Mouse (Mus musculus) intestine, embryonic 14.5 days (tissue): ENCODE measurements around the gene Larp6. TPM values are rescaled to one million over a fixed set of nuclear protein-coding genes. Genes with fewer than 3 reads are reported as not detected.

Experiments used
- ATAC-seq: fragments of 200-750 bp; cut with Nextera tagmentation; replicated peaks from 2 replicates; pipeline ENCODE4 v1.8.0; 2017; ENCODE audit warnings: low read depth, moderate number of reproducible peaks, moderate TSS enrichment, moderate library complexity; ENCODE audit not compliant: low FRiP score, low TSS enrichment
- DNase-seq: peaks from one replicate; pipeline ENCODE4 v3.0.0-alpha.2; 2018; ENCODE audit warnings: low spot score
- H3K27ac ChIP-seq: fragments of 300-500 bp; sonication (generic); 2 replicates; pipeline ENCODE4 v1.5.1; 2014; ENCODE audit warnings: low read depth, mild to moderate bottlenecking, control low read depth
- H3K27me3 ChIP-seq: fragments of 300-500 bp; sonication (generic); replicated peaks from 2 replicates; pipeline ENCODE4 v1.6.1; 2014; ENCODE audit warnings: low read length, control low read depth; ENCODE audit not compliant: control insufficient read depth, insufficient read depth
- H3K36me3 ChIP-seq: fragments of 300-500 bp; sonication (generic); 2 replicates; pipeline ENCODE4 v1.6.1; 2014; ENCODE audit warnings: low read length, control low read depth; ENCODE audit not compliant: control insufficient read depth, insufficient read depth
- H3K4me1 ChIP-seq: fragments of 300-500 bp; sonication (generic); replicated peaks from 2 replicates; pipeline ENCODE4 v1.6.1; 2014; ENCODE audit warnings: low read length, control low read depth, mixed read lengths; ENCODE audit not compliant: control insufficient read depth, insufficient read depth
- H3K4me2 ChIP-seq: fragments of 300-500 bp; sonication (generic); 2 replicates; pipeline ENCODE4 v1.6.1; 2014; ENCODE audit warnings: low read length
- H3K4me3 ChIP-seq: fragments of 300-500 bp; sonication (generic); 2 replicates; pipeline ENCODE4 v1.5.1; 2014; ENCODE audit warnings: low read depth, low read length, control low read depth, mixed read lengths
- H3K9ac ChIP-seq: fragments of 300-500 bp; sonication (generic); 2 replicates; pipeline ENCODE4 v1.6.1; 2014; ENCODE audit warnings: mild to moderate bottlenecking, low read length
- H3K9me3 ChIP-seq: fragments of 300-500 bp; sonication (generic); 2 replicates; pipeline ENCODE4 v1.6.1; 2016; ENCODE audit warnings: low read length, control low read depth; ENCODE audit not compliant: control insufficient read depth
- WGBS: fragments of 180-500 bp; shearing (Covaris S2); extraction: QIAGEN DNeasy Blood & Tissue Kit; methylation state at CpG from one replicate; pipeline ENCODE4 v1.1.7; 2014; 5-methylcytosine and 5-hydroxymethylcytosine counted together
- polyA plus RNA-seq: library from polyadenylated mRNA; unstranded; fragments of >200 nt; fragmentation: Nextera tagmentation; extraction: Ambion mirVana; gene quantifications from 2 replicates; pipeline ENCODE4 v1.2.1, GENCODE M21; 2014

The Larp6 gene
- polyA plus RNA-seq, 1 experiment from 2014 or later: 2.2 TPM

DNA sequence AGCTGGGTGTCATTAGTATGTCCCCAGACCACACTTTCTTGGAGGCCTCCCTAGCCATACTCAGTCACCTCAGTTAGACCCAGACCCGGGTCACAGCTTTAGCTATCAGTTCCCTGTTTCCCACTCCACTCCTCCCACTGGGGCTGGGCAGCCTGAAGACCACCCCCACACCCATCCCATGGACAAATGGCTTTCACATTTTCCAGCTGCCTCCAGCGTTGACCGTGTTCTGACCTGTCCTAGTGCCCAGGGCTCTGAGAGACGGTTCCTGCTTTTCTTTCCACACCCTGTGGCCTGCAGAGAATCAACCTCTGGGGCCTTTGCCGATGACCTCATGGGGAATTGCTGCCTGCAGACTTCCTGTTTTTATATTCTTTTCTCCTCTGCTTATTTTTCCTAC lies 45.0 kb downstream of the Larp6 start:
- H3K36me3 ChIP-seq: no peaks in the 10 kb centered on the region
- H3K4me2 ChIP-seq: no peak overlapping the region
- peak overlapping the region; percentile 73 for H3K27ac ChIP-seq
- H3K9ac ChIP-seq: no peak overlapping the region
- 9% methylated on average over 5 of the region's 5 CpGs for WGBS
- no peak overlapping the region for H3K4me3 ChIP-seq
- no peak for DNase-seq
- H3K9me3 ChIP-seq: no peaks in the 10 kb centered on the region
- ATAC-seq: peak; percentile 47; the same call in 1 of the 2 replicates
- H3K27me3 ChIP-seq: no peaks in the 10 kb centered on the region
- H3K4me1 ChIP-seq: peaks cover 12% of the 10 kb centered on the region

DNA sequence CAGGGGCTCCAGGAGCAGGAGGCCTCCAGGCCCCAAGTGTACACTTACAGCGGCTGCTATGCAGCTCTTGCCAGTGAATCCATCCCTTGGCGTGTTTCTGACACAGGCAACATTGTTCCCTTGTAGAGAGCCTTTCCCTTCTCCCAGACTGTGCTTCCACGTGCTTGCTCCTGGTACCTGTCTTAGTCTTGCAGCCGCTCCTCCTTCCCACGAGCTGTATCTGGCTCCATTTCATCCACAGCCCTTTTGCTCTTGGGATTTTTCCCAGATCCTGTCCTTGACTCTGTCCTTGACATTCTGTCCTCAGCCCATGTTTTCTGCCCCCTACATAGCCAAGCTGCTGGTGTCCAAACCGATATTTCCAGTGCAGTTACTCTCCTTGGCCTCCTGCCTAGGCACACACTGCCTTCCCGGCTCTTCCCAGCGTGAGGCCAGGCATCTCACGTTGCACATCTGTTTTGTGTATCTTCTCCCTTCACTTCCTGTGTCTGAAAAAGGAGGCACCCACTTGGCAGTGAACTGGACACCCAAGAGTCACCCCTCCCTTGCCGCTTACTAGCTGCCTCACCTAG lies 46.7 kb downstream of the Larp6 start:
- Histone ChIP-seq H3K27me3 (no peaks in the 10 kb centered on the region), H3K4me3 (no peak overlapping the region), H3K9ac (no peak overlapping the region), H3K4me2 (no peak overlapping the region), H3K9me3 (no peaks in the 10 kb centered on the region), H3K36me3 (no peaks in the 10 kb centered on the region), H3K27ac (no peak overlapping the region), H3K4me1 (peaks cover 12% of the 10 kb centered on the region)
- no peak for ATAC-seq
- DNase-seq: no peak
- 58% methylated on average over 10 of the region's 10 CpGs for WGBS

GRCm38 (mm10) chr9:60765181-60765580 lies 52.4 kb downstream of the Larp6 start:
- Histone ChIP-seq H3K4me3 (no peak overlapping the region), H3K27me3 (no peaks in the 10 kb centered on the region), H3K27ac (no peak overlapping the region), H3K9me3 (no peaks in the 10 kb centered on the region), H3K4me1 (peaks cover 6% of the 10 kb centered on the region; the same call in 1 of the 2 replicates), H3K9ac (no peak overlapping the region), H3K4me2 (no peak overlapping the region), H3K36me3 (no peaks in the 10 kb centered on the region)
- WGBS: 10% methylated on average over 2 of the region's 2 CpGs
- no peak for DNase-seq
- no peak for ATAC-seq

GRCm38 (mm10) chr9:60768393-60768792 lies 55.6 kb downstream of the Larp6 start:
- Histone ChIP-seq H3K9me3 (no peaks in the 10 kb centered on the region), H3K9ac (no peak overlapping the region), H3K27me3 (no peaks in the 10 kb centered on the region), H3K4me2 (no peak overlapping the region), H3K4me1 (peaks cover 6% of the 10 kb centered on the region; the same call in 1 of the 2 replicates), H3K36me3 (no peaks in the 10 kb centered on the region), H3K27ac (no peak overlapping the region), H3K4me3 (no peak overlapping the region)
- ATAC-seq (no peak), DNase-seq (no peak)
- 77% methylated on average over 9 of the region's 9 CpGs for WGBS

DNA sequence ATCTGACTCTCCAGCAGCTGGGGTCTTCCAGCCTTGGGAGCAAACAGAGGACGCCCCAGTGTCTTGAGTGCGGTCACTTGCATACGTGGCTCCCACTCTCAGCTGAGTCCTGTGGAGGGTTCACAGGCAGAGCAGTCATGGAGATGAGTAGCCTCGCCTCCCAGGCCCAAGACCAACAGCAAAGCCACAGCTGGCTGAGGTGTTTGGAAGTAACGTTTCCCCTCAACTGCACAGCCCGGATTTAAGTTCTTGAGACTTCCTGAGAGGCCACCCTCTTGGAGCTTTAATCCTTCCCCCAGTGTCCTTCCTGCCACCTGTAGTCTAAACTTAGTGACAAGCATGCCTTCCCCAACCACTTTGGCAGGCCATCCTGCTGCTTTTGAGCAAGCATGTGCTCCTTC lies 56.9 kb downstream of the Larp6 start:
- ATAC-seq: no peak
- no peak overlapping the region for H3K27ac ChIP-seq
- H3K4me3 ChIP-seq: no peak overlapping the region
- no peak for DNase-seq
- no peak overlapping the region for H3K9ac ChIP-seq
- peaks cover 6% of the 10 kb centered on the region; the same call in 1 of the 2 replicates for H3K4me1 ChIP-seq
- WGBS: 66% methylated on average over 6 of the region's 6 CpGs
- H3K4me2 ChIP-seq: no peak overlapping the region
- no peaks in the 10 kb centered on the region for H3K36me3 ChIP-seq
- H3K9me3 ChIP-seq: no peaks in the 10 kb centered on the region
- H3K27me3 ChIP-seq: no peaks in the 10 kb centered on the region

DNA sequence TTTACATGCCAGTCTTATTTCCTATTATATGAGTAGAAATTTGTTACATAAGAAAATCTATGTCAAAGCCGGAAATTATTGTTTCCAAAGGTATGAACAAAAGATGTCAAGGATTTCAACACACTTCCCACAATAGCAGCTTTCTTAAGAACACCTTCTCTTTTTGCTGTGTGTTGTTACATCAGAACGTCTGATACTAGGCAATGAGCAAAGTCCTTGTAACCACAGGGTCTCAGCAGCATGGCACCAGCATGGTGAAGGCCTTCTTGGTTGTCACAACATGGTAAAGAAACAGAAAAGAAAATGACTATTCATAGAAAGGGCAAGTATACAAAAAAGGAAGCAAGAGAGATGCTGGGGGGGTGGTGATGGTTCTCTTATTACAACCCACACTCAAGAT lies 60.9 kb downstream of the Larp6 start:
- Histone ChIP-seq H3K27me3 (no peaks in the 10 kb centered on the region), H3K4me1 (peaks cover 3% of the 10 kb centered on the region; the same call in 1 of the 2 replicates), H3K27ac (no peak overlapping the region), H3K9me3 (no peaks in the 10 kb centered on the region), H3K36me3 (no peaks in the 10 kb centered on the region), H3K4me3 (no peak overlapping the region), H3K4me2 (no peak overlapping the region), H3K9ac (no peak overlapping the region)
- 91% methylated on average over 2 of the region's 2 CpGs for WGBS
- ATAC-seq (no peak), DNase-seq (no peak)

GRCm38 (mm10) chr9:60776899-60777298 lies 64.1 kb downstream of the Larp6 start:
- DNase-seq (no peak), ATAC-seq (no peak)
- 82% methylated on average over 9 of the region's 9 CpGs for WGBS
- H3K27me3 ChIP-seq: no peaks in the 10 kb centered on the region
- no peak overlapping the region for H3K4me3 ChIP-seq
- no peak overlapping the region for H3K9ac ChIP-seq
- H3K9me3 ChIP-seq: no peaks in the 10 kb centered on the region
- H3K4me2 ChIP-seq: no peak overlapping the region
- no peak overlapping the region for H3K27ac ChIP-seq
- no peaks in the 10 kb centered on the region for H3K36me3 ChIP-seq
- no peaks in the 10 kb centered on the region for H3K4me1 ChIP-seq

DNA sequence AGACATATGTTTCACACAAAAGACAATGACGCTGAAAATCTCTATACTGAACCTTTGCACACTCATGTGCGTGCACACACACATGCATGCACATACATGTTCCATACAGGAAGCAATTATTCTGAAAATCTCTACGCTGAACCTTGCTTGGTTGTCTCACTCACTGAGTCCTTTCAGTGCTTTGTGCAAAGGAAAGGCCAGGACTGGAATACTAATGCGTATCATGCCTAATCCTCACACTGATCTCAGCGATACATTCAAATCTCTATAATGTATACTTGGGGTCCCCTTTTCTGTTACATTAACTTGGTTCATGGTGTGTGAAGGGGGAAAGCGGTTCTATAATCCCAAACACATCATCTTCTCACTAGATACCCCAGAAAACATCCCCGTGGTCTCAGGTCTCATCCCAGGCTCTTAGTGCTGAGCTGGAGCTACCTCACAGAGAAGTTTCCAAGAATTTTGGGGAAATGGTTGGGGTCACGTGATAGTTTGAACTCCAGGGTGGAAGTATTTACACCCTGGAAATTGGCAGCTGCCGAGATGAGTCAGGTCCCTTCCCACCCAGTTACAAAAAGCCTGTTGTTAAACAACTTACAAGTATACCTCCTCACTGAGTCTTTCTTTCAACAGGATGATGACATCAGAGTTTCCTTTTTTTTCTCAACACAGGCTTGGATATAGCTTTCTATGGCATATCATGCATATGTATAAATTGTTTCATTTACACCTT lies 69.4 kb downstream of the Larp6 start:
- Histone ChIP-seq H3K27ac (no peak overlapping the region), H3K9ac (no peak overlapping the region), H3K36me3 (no peaks in the 10 kb centered on the region), H3K4me2 (no peak overlapping the region), H3K4me1 (no peaks in the 10 kb centered on the region), H3K27me3 (no peaks in the 10 kb centered on the region), H3K9me3 (no peaks in the 10 kb centered on the region), H3K4me3 (no peak overlapping the region)
- DNase-seq (no peak), ATAC-seq (no peak)
- 91% methylated on average over 9 of the region's 9 CpGs for WGBS

- no peak overlapping the region for H3K27ac ChIP-seq
- WGBS: 73% methylated on average over 4 of the region's 4 CpGs
- H3K9ac ChIP-seq: no peak overlapping the region
- no peaks in the 10 kb centered on the region for H3K27me3 ChIP-seq
- H3K36me3 ChIP-seq: no peaks in the 10 kb centered on the region
- H3K4me1 ChIP-seq: no peaks in the 10 kb centered on the region
- no peaks in the 10 kb centered on the region for H3K9me3 ChIP-seq
- H3K4me2 ChIP-seq: no peak overlapping the region
- ATAC-seq: no peak
- H3K4me3 ChIP-seq: no peak overlapping the region
- no peak for DNase-seq
Observed at GRCm38 (mm10) chr9:60785069-60785468, 72.3 kb downstream of the Larp6 start.
